Mouse (Mus musculus): ENCODE measurements around the gene Rnf10. TPM values are rescaled to one million over a fixed set of nuclear protein-coding genes. Genes with fewer than 3 reads are reported as not detected.

Gene Rnf10
- polyA plus RNA-seq, 1 experiment from 2014 or later, result 94.0 TPM

GRCm38 (mm10) chr5:115260356-115260755, 12.3 kb downstream of the Rnf10 start:
- Histone ChIP-seq H3K27ac (ENCODE audit: low read depth, low read length) (no peak overlapping the region), H3K4me2 (ENCODE audit: low read depth, low read length) (no peak overlapping the region), H3K4me1 (ENCODE audit: control insufficient read depth, insufficient read depth, low read length) (no peaks in the 10 kb centered on the region), H3K9ac (replicated peaks; ENCODE audit: low read depth, low read length) (no peak overlapping the region), H3K4me3 (ENCODE audit: low read depth, low read length) (no peak overlapping the region), H3K36me3 (ENCODE audit: control insufficient read depth, insufficient read depth, low read length) (peaks cover 42% of the 10 kb centered on the region), H3K9me3 (ENCODE audit: control insufficient read depth, low read length) (no peaks in the 10 kb centered on the region), H3K27me3 (ENCODE audit: control insufficient read depth, insufficient read depth, low read length) (no peaks in the 10 kb centered on the region)
- ATAC-seq (ENCODE audit: low read depth), result no peak
- 93% methylated on average over 6 of the region's 6 CpGs for WGBS

DNA sequence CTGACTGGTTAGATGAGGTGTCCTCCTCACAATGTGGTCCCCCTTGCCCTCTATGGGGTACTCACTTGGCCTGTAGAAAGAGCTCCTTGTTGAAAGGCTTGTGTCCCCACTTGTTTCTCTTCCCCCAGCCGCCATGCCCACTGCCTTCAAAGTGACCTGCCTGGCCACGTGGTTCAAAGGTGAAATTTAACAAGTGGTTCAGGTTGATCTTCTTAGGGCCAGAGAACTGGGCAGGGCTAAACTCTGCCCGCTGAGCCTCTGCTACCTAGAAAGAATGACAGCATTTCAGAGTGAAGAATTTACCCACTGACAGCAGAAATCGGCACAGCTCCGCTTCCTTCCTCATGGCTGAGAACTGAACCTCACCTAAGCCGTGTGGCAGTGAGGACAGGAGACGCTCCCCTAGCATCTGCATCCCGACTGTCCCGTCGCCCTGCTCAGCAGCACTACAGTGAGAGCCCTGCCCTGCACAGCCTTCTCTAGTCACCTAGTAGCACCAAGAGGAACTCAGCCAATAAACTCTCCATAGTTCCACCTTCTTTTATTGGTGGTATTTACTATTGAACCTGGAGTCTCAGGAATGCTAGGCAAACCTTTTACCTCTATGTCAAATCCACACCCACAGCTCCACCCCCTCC, 15.7 kb downstream of the Rnf10 start:
- Histone ChIP-seq H3K4me1 (ENCODE audit: control insufficient read depth, insufficient read depth, low read length) (no peaks in the 10 kb centered on the region), H3K27me3 (ENCODE audit: control insufficient read depth, insufficient read depth, low read length) (no peaks in the 10 kb centered on the region), H3K27ac (ENCODE audit: low read depth, low read length) (no peak overlapping the region), H3K36me3 (ENCODE audit: control insufficient read depth, insufficient read depth, low read length) (peaks cover 45% of the 10 kb centered on the region), H3K4me3 (ENCODE audit: low read depth, low read length) (no peak overlapping the region), H3K4me2 (ENCODE audit: low read depth, low read length) (no peak overlapping the region), H3K9ac (replicated peaks; ENCODE audit: low read depth, low read length) (no peak overlapping the region), H3K9me3 (ENCODE audit: control insufficient read depth, low read length) (no peaks in the 10 kb centered on the region)
- 92% methylated on average over 10 of the region's 10 CpGs for WGBS
- no peak for ATAC-seq (ENCODE audit: low read depth)

GRCm38 (mm10) chr5:115255472-115255871, 17.2 kb downstream of the Rnf10 start:
- Histone ChIP-seq H3K9ac (replicated peaks; ENCODE audit: low read depth, low read length) (no peak overlapping the region), H3K4me2 (ENCODE audit: low read depth, low read length) (no peak overlapping the region), H3K9me3 (ENCODE audit: control insufficient read depth, low read length) (no peaks in the 10 kb centered on the region), H3K4me1 (ENCODE audit: control insufficient read depth, insufficient read depth, low read length) (no peaks in the 10 kb centered on the region), H3K36me3 (ENCODE audit: control insufficient read depth, insufficient read depth, low read length) (peaks cover 57% of the 10 kb centered on the region), H3K27ac (ENCODE audit: low read depth, low read length) (no peak overlapping the region), H3K27me3 (ENCODE audit: control insufficient read depth, insufficient read depth, low read length) (no peaks in the 10 kb centered on the region), H3K4me3 (ENCODE audit: low read depth, low read length) (no peak overlapping the region)
- no peak for ATAC-seq (ENCODE audit: low read depth)
- WGBS, result 75% methylated on average over 1 of the region's 1 CpGs

GRCm38 (mm10) chr5:115240191-115240590, 32.5 kb downstream of the Rnf10 start:
- no peak overlapping the region for H3K27ac ChIP-seq (ENCODE audit: low read depth, low read length)
- no peak for ATAC-seq (ENCODE audit: low read depth)
- no peaks in the 10 kb centered on the region for H3K27me3 ChIP-seq (ENCODE audit: control insufficient read depth, insufficient read depth, low read length)
- no peak overlapping the region for H3K4me2 ChIP-seq (ENCODE audit: low read depth, low read length)
- H3K9me3 ChIP-seq (ENCODE audit: control insufficient read depth, low read length), result no peaks in the 10 kb centered on the region
- H3K36me3 ChIP-seq (ENCODE audit: control insufficient read depth, insufficient read depth, low read length), result peaks cover 49% of the 10 kb centered on the region
- peaks cover 8% of the 10 kb centered on the region for H3K4me1 ChIP-seq (ENCODE audit: control insufficient read depth, insufficient read depth, low read length)
- H3K9ac ChIP-seq (replicated peaks; ENCODE audit: low read depth, low read length), result no peak overlapping the region
- H3K4me3 ChIP-seq (ENCODE audit: low read depth, low read length), result no peak overlapping the region
- WGBS, result 85% methylated on average over 11 of the region's 11 CpGs

DNA sequence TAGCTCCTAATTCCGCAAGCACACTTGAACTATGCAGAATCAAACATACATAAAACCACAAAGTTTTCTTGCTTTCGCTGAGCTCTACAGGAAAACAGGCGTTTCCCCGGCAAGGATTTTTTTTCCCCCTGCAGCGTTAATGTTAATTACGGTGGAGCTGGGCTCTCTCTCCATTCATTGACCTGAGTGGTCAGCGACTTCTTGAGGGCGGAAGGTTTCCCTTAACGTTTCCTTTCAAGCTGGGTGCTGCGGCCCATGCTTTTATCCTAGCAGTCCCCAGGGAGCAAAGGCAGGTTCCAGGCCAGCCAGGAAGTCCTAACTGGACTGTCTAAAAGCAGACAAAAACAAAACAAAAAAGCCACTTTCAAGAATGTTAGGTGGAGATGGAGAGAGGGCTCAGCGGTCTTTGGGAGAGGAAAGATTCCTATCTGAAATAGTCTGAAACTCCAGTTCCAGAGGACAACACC, 33.9 kb downstream of the Rnf10 start:
- WGBS, result 5% methylated on average over 11 of the region's 11 CpGs

GRCm38 (mm10) chr5:115237803-115238728, 34.6 kb downstream of the Rnf10 start:
- Histone ChIP-seq H3K27me3 (ENCODE audit: control insufficient read depth, insufficient read depth, low read length) (no peaks in the 10 kb centered on the region), H3K9ac (replicated peaks; ENCODE audit: low read depth, low read length) (peak overlapping the region; percentile 80), H3K4me3 (ENCODE audit: low read depth, low read length) (peak overlapping the region; percentile 81), H3K27ac (ENCODE audit: low read depth, low read length) (peak overlapping the region; percentile 57; the same call in 1 of the 2 replicates), H3K4me1 (ENCODE audit: control insufficient read depth, insufficient read depth, low read length) (peaks cover 8% of the 10 kb centered on the region), H3K36me3 (ENCODE audit: control insufficient read depth, insufficient read depth, low read length) (peaks cover 31% of the 10 kb centered on the region), H3K4me2 (ENCODE audit: low read depth, low read length) (peak overlapping the region; percentile 86), H3K9me3 (ENCODE audit: control insufficient read depth, low read length) (no peaks in the 10 kb centered on the region)
- WGBS, result under 1% methylated on average over 86 of the region's 88 CpGs
- peak; percentile 84 for ATAC-seq (ENCODE audit: low read depth)

More for the DNA sequence above, 33.9 kb downstream of the Rnf10 start:
- Histone ChIP-seq H3K9me3 (ENCODE audit: control insufficient read depth, low read length) (no peaks in the 10 kb centered on the region), H3K27me3 (ENCODE audit: control insufficient read depth, insufficient read depth, low read length) (no peaks in the 10 kb centered on the region), H3K4me1 (ENCODE audit: control insufficient read depth, insufficient read depth, low read length) (peaks cover 8% of the 10 kb centered on the region), H3K27ac (ENCODE audit: low read depth, low read length) (no peak overlapping the region), H3K4me3 (ENCODE audit: low read depth, low read length) (peak overlapping the region; percentile 81), H3K9ac (replicated peaks; ENCODE audit: low read depth, low read length) (peak overlapping the region; percentile 80; the same call in 1 of the 2 replicates), H3K36me3 (ENCODE audit: control insufficient read depth, insufficient read depth, low read length) (peaks cover 38% of the 10 kb centered on the region), H3K4me2 (ENCODE audit: low read depth, low read length) (peak overlapping the region; percentile 86)
- no peak for ATAC-seq (ENCODE audit: low read depth)

- peak; percentile 79 for ATAC-seq (ENCODE audit: low read depth)
- H3K4me3 ChIP-seq (ENCODE audit: low read depth, low read length), result peak within 1 kb of the TSS; percentile 43
Measured at GRCm38 (mm10) chr5:115235786-115236263, 36.9 kb downstream of the Rnf10 start, which contains the start of gene Pop5. TSS of gene Pop5 (plus strand) at chr5:115235836.

GRCm38 (mm10) chr5:115235323-115235771, 37.4 kb downstream of the Rnf10 start:
- no peaks in the 10 kb centered on the region for H3K27me3 ChIP-seq (ENCODE audit: control insufficient read depth, insufficient read depth, low read length)
- peaks cover 3% of the 10 kb centered on the region for H3K36me3 ChIP-seq (ENCODE audit: control insufficient read depth, insufficient read depth, low read length)
- ATAC-seq (ENCODE audit: low read depth), result peak; percentile 44
- peak overlapping the region; percentile 43 for H3K4me3 ChIP-seq (ENCODE audit: low read depth, low read length)
- peak overlapping the region; percentile 79 for H3K4me2 ChIP-seq (ENCODE audit: low read depth, low read length)
- H3K4me1 ChIP-seq (ENCODE audit: control insufficient read depth, insufficient read depth, low read length), result peaks cover 8% of the 10 kb centered on the region
- WGBS, result under 1% methylated on average over 44 of the region's 45 CpGs
- H3K9me3 ChIP-seq (ENCODE audit: control insufficient read depth, low read length), result no peaks in the 10 kb centered on the region
- H3K27ac ChIP-seq (ENCODE audit: low read depth, low read length), result peak overlapping the region; percentile 62
- H3K9ac ChIP-seq (replicated peaks; ENCODE audit: low read depth, low read length), result peak overlapping the region; percentile 63

More at GRCm38 (mm10) chr5:115235786-115236263, 36.9 kb downstream of the Rnf10 start, which contains the start of gene Pop5:
- peaks cover 8% of the 10 kb centered on the region for H3K36me3 ChIP-seq (ENCODE audit: control insufficient read depth, insufficient read depth, low read length)
- WGBS, result 2% methylated on average over 21 of the region's 21 CpGs
- H3K9ac ChIP-seq (replicated peaks; ENCODE audit: low read depth, low read length), result peak within 1 kb of the TSS; percentile 63
- H3K27me3 ChIP-seq (ENCODE audit: control insufficient read depth, insufficient read depth, low read length), result no peaks in the 10 kb centered on the region
- no peaks in the 10 kb centered on the region for H3K9me3 ChIP-seq (ENCODE audit: control insufficient read depth, low read length)
- peak within 1 kb of the TSS; percentile 62 for H3K27ac ChIP-seq (ENCODE audit: low read depth, low read length)
- peak within 1 kb of the TSS; percentile 79 for H3K4me2 ChIP-seq (ENCODE audit: low read depth, low read length)
- peaks cover 8% of the 10 kb centered on the region for H3K4me1 ChIP-seq (ENCODE audit: control insufficient read depth, insufficient read depth, low read length)
